Mouse (Mus musculus): ENCODE measurements around the gene Npl.

GRCm38 (mm10) chr1:153486767-153487499 lies 62.9 kb downstream of the Npl start:
- TF ChIP-seq CTCF (IDR thresholded peaks at IDR 0.05; ENCODE audit: low read depth, low read length): no peak
- no peak for TF ChIP-seq POLR2A (IDR thresholded peaks at IDR 0.05; ENCODE audit: borderline replicate concordance, low read depth, low read length)

Measured in bone marrow macrophage, adult 2 months (primary cell).